Mouse (Mus musculus) heart, postnatal 36 days (tissue): ENCODE results near the gene Tgfa. TPM values are rescaled to one million over a fixed set of nuclear protein-coding genes. Genes with fewer than 3 reads are reported as not detected.
A peak's percentile ranks its signal among the peaks of the same experiment; 100 is the strongest.

ENCODE experiments used
- DNase-seq, 2 experiments: peaks; one replicate each; pipeline ENCODE4 v3.0.0; 2021 to 2022
- intact Hi-C: fragments of 180-260 bp; cut with DNase I; formaldehyde crosslinking; loops from one replicate; pipeline ENCODE4 v1.15.1; 2025
- total RNA-seq, 2 experiments: library from RNA; stranded (reverse); gene quantifications; 2 replicates each; pipeline ENCODE4 v1.2.3; 2021

The Tgfa gene
- total RNA-seq, 2 experiments from 2014 or later = 1.1 to 1.4 TPM

DNA sequence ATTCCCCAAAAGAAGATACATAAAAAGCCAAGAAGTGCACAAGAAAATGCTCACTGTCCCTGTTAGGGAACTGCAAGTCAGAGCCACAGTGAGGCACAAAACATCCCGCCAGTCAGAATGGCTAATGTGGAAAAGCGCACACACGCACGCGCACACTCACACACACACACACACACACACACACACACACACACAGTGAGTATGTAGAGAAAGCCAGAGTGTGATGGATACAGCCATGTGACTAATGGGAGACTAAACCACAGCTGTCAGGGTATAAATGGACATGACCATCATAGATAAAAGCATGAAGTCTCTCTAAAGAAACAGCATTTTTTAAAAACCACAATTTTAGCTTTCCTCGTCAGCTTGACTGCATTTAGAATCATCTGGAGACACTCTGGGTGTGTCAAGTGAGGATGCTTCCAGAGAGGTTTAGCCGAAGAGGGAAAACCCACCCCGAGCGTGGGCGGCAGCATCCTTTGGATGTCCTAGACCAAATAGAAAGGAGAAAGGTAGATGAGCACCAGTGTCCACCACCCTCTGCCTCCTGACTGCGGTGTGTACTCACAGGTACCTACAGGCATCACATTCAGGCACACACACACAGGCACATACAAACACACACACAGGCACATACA is 86.7 kb downstream of the Tgfa start:
- no peak for DNase-seq
- intact Hi-C loops = no loop called here

DNA sequence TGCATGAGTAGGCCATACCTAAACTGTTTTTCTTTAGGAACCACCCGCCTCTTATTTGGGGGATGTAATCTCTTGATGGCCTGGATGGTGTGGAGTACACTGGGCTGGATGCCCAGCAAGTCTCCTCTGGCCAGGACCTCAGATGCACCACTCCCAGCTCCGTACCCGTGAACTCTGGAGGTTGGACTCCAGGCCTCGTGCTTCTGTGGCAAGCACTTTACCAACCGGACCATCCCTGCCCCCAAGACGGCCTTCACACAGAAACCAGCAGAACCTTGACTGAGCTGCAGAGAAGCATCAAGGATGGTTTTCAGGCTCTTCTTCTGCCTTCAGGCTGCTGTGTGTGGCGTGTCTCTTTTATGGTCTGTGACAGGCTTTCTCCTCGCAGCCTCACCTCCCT is 98.3 kb downstream of the Tgfa start:
- intact Hi-C loops = no loop called here
- peak in 1 of 2 experiments; percentile 4 for DNase-seq

DNA sequence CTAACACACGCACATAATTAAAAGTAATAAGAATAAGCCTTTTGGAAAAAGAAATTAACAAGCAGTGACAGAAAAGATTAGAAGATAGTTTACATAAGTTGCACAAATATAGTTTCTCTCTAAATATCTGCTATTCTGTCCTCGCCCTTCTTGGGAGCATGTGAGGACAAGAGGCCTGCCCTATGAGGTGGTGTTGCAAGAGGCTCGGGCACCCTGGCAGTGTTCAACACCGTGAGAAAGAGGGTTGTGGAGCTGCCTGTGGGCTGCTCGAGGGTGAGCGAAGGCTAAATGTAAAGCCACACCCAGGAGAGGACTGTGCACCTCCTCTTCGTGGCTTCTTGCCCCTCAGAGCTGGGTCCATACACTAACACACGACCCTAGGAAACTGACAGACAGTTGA is 100.4 kb downstream of the Tgfa start:
- intact Hi-C loops = no loop called here
- DNase-seq = no peak

DNA sequence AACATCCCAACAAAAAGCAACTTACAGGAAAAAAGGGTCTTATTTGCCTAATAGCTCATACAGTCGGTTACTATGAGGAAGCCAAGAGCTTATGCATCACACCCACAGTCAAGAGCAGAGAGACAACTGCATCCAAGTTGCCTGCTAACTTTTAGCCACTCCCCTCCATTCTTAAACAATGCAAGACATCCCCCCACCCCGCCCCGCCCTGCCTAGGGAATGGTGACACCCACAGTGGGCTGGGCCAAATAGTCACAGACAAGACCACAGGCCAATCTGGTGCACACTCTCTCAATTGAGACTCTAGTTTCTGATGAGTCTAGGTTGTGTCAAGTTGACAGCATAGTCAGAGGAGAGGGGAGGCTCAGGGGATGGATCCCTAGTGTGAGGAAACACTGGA is 101.1 kb downstream of the Tgfa start:
- no peak for DNase-seq
- intact Hi-C loops = no loop called here

DNA sequence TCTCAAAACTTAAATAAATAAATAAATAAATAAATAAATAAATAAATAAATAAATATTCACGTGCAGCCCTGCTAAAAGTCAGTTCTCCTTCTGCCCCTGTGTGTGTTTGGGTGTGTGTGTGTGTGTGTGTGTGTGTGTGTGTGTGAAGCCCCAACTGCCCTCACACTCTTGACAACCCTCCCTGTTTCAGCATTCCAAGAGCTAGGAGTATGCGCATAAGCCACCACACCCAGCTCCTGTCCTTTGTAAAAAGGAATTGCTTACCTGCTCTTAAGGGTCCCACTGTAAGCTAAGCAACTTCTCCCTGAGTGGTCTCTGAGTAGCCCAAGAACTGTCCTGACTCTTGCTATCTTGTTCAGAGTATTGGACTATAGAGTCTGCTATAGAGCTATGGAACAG is 101.9 kb downstream of the Tgfa start:
- DNase-seq = no peak
- intact Hi-C loops = no loop called here

DNA sequence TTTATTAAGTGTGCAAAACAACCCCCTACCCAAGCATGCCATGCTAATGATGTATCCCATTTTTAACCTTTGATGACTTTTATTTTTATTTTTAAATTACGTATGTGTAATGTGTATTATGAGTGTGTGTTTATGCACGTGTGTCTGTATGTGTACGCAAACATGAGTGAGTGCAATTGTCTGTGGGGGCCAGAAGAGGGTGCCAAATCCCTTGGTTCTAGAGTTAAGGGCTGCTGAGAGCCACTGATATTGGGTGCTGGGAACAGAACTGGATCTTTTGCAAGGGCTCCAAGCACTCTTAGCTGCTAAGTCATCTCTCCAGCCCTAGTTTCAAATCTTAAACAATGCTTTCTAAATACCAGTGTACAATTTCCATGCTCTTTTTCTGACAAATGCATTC is 103.9 kb downstream of the Tgfa start:
- intact Hi-C loops = no loop called here
- no peak for DNase-seq

DNA sequence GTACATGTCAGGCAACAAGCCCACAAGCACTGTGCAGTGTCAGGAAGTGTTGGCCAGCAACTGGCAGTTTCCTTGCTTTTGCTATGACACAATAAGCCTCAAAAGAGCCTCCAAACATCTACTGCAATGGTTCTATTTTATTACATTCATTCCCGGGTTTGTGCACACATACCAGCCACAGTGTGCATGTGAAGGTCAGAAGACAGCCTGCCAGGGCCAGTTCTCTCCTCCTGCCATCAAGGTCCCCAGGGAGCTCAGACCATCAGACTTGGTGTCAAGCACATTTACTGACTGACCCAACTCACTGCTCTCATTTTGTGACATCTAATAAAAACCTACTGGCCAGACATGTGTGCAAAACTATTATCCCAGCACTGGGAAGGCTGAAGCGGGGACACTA is 104.4 kb downstream of the Tgfa start:
- intact Hi-C loops = no loop called here
- DNase-seq = no peak

DNA sequence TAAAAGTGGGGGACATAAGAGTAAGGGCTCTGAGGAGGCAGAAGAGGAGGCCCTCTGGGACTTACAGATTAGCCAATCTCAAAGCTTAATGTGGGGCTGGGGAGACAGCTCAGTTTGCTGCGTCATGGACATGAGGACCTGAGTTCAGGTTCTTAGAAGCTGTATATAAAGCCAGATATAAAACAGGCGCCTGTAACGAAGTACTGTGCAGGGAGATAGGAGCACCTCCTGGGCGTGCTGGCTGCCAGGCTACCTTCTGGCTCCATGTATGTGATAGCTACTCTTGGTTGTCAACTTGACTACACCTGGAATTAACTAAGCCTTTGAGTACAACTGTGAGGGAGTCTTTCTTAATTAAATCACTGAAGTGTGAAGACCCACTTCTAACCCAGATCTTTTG is 110.7 kb downstream of the Tgfa start:
- no peak for DNase-seq
- intact Hi-C loops = no loop called here

DNA sequence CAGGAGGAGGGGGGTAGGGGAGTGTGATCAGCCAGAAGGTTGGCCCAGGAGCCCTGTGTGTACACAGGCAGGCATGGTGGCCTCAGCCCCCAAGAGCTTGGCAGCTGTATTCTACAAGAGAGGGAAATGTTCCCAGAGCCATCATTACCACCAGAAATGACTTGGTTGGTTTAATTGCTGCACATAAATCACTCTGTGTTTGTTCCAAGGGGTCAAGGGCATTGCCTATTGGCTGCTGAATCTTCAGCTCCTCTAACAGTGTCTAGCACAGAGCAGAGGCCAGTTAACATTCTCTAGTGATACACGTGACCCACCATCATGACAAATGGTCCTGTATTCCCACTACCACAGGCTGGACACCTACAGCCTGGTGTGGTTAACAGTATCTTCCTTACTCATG is 119.0 kb downstream of the Tgfa start:
- no peak for DNase-seq
- intact Hi-C loops = no loop called here

DNA sequence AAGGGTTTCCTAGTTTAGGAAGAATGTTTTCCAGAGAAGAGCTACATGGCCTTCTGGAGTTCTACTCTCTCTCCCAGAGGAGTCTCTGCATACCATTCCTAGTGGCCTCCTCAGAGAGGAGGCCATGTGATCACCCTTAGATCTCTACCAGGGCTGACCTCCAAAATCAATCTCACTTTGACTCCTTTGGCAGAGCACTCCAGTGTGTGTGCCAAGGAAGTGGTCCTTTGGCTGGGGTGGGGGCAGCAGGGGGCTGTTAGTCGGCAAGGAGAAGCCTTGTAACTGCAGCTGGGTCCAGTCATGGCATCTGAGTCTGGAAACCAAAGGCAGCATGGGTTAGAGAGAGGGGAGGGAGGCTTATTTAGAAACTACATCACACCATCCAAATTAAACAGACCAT is 122.0 kb downstream of the Tgfa start:
- DNase-seq = no peak
- intact Hi-C loops = no loop called here

DNA sequence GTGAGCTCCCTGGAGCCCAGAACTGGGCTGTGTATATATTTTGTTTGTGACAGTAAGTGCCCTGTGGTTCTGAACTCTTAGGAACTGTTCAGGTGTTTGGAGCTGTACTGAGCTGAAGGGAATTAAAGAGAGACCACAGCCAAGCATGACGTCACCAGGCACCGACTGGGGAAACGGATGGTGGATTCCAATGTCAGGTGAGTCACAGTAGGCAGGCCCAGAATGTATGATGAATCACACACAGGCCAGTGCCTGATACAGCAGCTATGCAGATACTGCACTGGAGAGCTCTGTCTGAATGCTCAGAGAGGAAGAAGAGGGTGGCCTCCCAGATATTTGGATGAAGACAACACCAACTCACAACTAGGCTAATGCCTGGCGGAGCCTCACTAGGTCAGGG is 123.8 kb downstream of the Tgfa start:
- intact Hi-C loops = no loop called here
- DNase-seq = no peak

DNA sequence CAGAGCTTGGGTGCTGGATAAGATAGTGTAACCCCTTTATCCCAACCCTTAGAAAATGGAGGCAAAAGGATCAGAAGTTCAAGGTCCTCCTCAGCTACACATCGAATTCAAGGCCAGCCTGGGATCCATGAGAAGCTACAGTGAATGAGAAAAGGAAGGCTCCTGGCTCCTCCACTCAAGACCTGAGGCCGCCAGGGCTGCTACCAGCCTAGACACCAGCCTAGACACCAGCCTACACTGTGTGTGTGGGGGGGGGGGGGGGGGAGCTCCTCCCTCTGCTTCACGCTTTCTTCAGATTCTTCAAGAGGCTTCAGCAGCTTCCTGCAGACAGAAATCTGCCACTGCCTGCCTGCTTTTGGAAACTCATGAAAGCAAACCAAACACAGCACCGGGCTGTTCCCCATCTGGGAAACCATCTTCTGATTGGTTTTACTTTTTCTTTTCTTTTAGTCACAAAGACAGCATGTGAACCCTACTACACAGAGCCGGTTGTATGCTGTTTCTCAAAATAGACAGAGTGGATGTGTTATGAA is 127.1 kb downstream of the Tgfa start:
- DNase-seq = no peak
- intact Hi-C loops = no loop called here

DNA sequence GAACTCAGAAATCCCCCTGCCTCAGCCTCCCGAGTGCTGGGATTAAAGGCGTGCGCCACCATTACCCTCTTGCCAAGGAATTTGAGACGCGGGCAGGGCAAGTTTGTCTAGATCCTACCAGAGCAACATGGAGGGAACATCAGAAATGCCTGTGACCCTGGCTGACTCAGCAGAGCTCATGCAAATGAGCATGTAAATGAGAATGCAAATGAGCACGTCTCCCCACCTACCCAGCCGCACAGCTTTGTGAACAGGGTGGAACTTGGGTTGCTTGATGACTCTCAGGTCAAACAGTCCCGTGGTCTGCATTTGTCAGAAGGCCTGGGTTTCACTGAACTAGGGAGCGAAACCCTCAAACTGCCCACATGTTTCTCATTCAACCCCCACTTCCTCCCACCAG is 128.0 kb downstream of the Tgfa start:
- intact Hi-C loops = no loop called here
- DNase-seq = no peak

DNA sequence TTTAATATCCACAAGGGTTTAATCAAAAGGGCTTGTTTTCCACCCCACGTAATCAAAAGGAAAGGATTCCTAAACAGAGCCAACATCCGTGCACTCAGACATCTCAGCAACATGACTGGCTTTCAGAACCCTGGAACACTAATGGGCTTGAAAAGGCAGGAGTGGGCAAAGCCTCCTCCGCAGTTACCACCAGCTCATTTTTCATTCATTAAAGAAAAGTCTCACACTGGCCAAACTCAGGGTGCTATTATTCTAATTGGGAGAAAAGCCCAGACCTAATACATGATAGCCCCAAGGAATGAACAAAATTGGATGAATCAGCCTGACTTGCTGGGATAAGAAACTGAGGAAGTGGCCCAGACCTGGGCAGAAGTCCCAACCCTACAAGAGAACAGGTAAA is 129.4 kb downstream of the Tgfa start:
- intact Hi-C loops = no loop called here

More for the DNA sequence above, 129.4 kb downstream of the Tgfa start:
- no peak for DNase-seq

Other genes starting within 250 kb of the Tgfa start
- 10 to 100 TPM; 41.3 to 44.8 TPM for gene Dusp11, start 233.6 kb upstream of the Tgfa start, total RNA-seq
- not detected for gene Figla, start 179.1 kb upstream of the Tgfa start, total RNA-seq
- gene Add2, start 166.5 kb upstream of the Tgfa start, total RNA-seq = under 1 TPM; 0.16 to 0.64 TPM
- gene Fam136a, start 170.4 kb downstream of the Tgfa start, total RNA-seq = 10 to 100 TPM; 26.8 to 28.9 TPM
- gene Snrpg, start 176.1 kb downstream of the Tgfa start, total RNA-seq = 10 to 100 TPM; 34.1 to 42.1 TPM
- 10 to 100 TPM; 74.9 to 92.7 TPM for gene Pcyox1, start 201.9 kb downstream of the Tgfa start, total RNA-seq
- gene Tia1, start 209.0 kb downstream of the Tgfa start, total RNA-seq = 10 to 100 TPM; 18.1 to 26.4 TPM
- not detected for gene Gm44790, start 231.4 kb downstream of the Tgfa start, total RNA-seq
- 10 to 100 TPM in 1 of 2 experiments, 1 to 10 TPM in 1; 9.6 to 10.9 TPM for gene C87436, start 243.2 kb downstream of the Tgfa start, total RNA-seq